Mouse (Mus musculus) gastrocnemius, postnatal 25 days (tissue): ENCODE data around the gene Casz1. TPM values are rescaled to one million over a fixed set of nuclear protein-coding genes. Genes with fewer than 3 reads are reported as not detected.

ENCODE experiments used
- DNase-seq: peaks from one replicate; pipeline ENCODE4 v3.0.0; 2022
- total RNA-seq, 2 experiments: library from RNA; stranded (reverse); gene quantifications; 1 replicate in 1 of 2; 2 replicates in 1 of 2; pipeline ENCODE4 v1.2.3; 2021

Gene Casz1
- total RNA-seq, 2 experiments from 2014 or later: 27.8 to 30.2 TPM

DNA sequence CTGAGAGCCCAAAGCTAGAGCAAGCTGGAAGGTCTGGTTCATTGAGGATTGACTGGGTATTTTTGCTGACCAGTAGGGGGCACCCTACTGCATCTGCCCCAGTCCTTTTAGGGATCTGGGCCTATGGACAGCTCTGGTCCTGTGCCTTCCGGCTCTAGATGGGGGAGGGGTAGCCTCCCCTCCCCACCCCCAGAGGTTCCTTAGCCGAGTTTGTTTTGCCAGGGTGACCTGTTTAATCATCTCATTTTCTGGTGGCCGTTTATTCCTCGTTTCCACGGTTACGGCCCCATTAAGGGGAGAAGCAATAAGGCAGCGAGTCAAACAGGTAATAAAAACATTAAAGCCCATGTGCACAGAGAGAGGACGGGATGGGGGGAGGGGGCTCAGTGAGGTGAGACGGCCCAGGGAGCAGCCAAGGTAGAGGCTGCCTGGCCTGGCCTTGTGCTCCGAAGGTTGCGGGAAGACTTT, 104.0 kb downstream of the Casz1 start:
- DNase-seq: no peak

- DNase-seq: no peak
Observed at GRCm38 (mm10) chr4:148908760-148909510, 104.7 kb downstream of the Casz1 start.

GRCm38 (mm10) chr4:148909566-148909965, 105.3 kb downstream of the Casz1 start:
- DNase-seq: no peak

DNA sequence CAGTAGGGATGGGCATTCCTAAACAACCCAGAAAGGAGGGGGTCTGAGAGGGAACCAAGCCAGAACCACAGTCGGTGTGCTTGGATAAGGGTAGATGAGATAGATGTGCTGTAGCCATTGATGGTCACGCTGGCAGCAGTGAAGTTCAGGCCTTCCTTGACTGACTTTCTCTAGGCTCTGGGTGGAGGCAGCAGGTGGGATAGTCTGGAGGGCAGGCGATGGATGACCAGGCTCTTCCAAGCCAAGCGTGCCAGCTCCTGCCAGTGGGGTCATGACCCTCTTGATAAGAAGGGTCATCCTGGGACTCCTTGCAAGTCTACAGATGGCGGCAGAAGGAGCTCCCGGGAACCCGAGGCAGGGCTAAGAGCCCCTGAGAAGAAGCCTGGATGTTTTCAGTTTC, 107.9 kb downstream of the Casz1 start:
- no peak for DNase-seq

- DNase-seq: no peak
Observed at GRCm38 (mm10) chr4:148912826-148913590, 108.8 kb downstream of the Casz1 start.

- peak; percentile 66 for DNase-seq
Observed at GRCm38 (mm10) chr4:148914863-148915622, 110.8 kb downstream of the Casz1 start.

- no peak for DNase-seq
Observed at GRCm38 (mm10) chr4:148915849-148916248, 111.6 kb downstream of the Casz1 start.

DNA sequence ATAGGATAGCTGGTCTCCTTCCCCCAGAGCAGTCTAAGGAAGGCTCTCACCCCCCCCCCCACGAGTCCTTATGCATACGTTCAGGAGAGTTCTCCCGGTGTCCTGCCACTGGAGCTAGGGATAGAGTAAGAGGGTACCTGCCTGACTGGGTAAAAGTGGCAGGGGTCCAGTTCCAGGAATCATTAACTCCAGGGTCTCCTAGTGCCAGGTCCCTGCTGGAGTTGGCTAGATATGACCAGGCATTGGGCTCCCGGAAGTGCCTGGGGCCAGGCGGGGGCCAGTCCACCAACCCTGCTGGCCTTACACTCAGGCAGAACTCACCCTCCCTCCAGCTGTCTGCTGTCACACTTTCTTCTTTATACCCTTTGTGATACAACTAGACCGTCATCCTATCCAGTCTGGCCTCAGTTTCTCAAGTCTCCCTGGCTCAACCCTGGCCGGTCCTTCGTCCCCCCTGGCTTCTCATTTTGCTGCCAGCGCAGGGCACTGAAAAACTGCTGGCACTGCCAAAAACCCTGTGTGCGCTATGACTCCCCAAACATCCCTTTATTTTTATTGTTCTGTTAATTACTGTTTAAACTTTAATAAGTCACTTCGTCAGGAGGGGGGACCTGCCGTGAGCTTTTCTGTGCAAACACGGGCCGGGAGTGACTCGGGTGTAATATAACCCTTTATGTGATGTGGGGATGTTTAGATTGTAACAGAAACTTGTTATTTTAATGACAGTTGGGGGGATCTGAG, 114.6 kb downstream of the Casz1 start:
- no peak for DNase-seq

GRCm38 (mm10) chr4:148920610-148921009, 116.4 kb downstream of the Casz1 start:
- DNase-seq: no peak

GRCm38 (mm10) chr4:148922221-148922700, 118.0 kb downstream of the Casz1 start:
- no peak for DNase-seq

DNA sequence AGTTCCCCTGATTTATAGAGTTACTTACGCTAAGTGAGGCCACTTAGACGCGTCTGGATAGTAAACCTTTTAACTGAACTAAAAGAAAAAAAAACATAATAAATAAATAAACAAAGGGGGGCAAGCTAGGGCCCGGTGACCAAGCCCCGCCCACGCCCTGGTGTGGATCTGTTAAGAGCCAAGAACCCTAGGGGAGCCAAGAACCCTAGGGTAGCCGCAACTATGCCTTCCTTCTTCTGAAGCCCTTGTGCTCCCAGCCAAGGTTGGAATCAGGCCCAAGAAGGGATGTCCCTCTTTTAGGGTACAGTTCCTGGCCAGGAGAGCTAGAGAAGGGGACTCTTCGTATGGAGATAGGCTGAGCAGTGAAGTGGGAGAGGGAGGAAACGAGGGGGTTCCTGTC, 119.2 kb downstream of the Casz1 start:
- no peak for DNase-seq

GRCm38 (mm10) chr4:148923976-148924375, 119.7 kb downstream of the Casz1 start:
- no peak for DNase-seq

- DNase-seq: no peak
Observed at GRCm38 (mm10) chr4:148925589-148926359, 121.5 kb downstream of the Casz1 start.

DNA sequence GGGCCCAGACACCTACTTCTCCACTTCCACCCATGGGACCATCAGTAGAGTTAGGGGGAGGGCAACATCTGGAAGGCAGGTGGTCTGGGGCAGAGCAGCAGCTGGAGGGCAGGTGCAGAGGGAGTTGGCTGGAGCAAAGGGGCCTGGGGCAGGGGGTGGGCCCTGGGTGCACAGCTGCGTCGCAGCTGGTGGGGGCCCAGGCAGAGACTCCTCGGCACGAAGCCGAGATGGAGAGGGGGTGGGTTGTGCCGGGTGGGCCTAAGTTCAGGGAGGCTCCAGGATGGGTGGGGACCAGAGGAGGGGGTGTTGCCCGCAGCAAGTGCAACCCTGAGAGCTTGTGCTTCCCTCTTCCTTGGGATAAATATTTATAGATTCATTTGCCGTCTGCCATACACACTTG, 122.2 kb downstream of the Casz1 start:
- no peak for DNase-seq

DNA sequence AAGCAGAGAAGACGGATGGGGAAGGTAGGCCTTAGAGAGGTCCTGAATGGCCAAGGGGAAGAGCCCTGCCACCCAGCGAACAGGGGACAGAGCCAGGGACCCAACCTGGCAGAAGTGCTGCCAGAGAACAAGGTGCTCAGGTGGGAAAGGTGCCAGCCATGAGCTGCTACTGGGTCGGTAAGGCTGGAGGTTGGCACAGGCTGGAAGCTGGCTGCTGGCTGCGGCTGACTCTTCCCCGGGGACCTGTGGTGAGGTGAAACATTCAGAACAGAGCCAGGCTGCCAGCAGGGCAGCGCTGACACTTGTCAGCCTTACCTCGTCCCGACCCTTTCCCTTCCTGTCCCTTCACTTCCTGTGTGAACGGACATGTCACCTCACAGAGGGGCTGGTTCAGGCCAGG, 124.1 kb downstream of the Casz1 start:
- no peak for DNase-seq

GRCm38 (mm10) chr4:148928876-148929275, 124.6 kb downstream of the Casz1 start:
- DNase-seq: no peak

DNA sequence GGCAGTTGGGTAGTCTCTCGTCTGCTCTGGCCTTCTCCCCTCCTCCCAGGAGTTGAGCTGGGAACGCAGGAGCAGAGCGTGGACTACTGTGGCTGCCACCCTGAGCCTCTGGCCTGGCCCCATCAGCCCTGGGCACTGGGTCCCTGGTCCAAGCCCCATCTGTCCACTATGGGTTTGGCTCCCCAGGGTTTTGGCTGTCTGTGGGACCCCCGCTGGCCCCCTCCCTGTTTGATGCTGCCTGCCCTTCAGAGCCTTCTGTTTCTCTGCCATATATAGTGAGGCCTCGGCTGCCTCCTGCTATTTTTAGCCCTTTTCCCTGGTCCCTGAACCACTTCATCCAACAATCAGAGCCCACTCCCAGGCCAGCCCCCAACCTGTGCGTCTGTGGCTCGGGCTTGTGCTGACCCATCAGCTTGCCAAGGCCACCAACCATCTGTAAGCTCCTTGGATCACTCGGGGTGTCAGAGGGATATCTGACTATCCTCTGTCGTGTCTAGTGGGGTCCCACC, 126.5 kb downstream of the Casz1 start:
- DNase-seq: no peak

DNA sequence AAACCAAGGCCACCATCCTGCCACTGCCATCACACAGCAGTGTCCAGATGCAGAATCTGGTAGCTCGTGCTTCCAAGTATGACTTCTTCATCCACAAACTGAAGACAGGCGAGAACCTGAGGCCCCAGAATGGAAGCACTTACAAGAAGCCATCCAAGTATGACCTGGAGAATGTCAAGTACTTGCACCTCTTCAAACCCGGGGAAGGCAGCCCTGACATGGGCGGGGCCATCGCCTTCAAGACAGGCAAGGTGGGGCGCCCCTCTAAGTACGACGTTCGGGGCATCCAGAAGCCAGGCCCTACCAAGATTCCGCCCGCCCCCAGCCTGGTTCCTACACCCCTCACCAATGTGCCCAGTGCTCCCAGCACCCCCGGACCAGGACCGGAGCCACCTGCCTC, 128.9 kb downstream of the Casz1 start:
- no peak for DNase-seq

DNA sequence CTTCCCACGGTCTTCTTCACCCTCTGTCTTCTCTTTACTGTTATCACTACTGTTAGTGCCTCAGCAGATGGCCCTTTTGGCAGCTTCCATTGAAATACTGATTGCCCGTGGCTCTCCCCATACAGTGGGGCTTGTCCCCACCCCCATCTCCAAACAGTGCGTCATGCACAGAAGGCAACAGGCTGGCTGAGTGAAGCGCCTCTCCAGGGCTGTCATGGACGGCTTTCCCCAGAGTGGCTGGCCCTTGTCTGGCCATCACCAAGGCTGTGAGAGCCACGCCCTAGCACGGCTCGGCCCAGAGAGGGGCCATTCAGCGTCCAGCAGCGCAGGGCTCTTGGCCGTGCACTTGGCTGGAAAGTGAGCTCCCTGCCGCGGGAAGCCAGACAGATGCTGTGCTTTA, 131.0 kb downstream of the Casz1 start:
- peak; percentile 71 for DNase-seq

DNA sequence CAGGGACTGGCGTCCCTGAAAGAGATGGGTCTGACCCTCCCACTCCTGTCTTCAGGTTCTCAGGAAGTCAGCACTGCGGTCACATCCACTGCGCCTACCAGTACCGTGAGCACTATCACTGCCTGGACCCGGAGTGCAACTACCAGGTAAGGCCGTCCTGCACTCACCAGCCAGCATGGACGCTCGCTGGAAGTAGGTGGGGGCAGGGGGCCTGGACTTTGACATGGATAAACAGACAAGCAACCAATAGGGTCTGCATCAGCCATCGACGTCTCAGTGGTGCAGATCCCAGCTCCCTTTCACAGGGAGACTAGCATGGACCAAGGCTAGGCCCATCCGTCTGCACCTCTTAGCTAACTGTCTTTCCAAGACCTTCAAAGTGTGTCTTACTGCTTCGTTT, 131.9 kb downstream of the Casz1 start:
- DNase-seq: no peak

DNA sequence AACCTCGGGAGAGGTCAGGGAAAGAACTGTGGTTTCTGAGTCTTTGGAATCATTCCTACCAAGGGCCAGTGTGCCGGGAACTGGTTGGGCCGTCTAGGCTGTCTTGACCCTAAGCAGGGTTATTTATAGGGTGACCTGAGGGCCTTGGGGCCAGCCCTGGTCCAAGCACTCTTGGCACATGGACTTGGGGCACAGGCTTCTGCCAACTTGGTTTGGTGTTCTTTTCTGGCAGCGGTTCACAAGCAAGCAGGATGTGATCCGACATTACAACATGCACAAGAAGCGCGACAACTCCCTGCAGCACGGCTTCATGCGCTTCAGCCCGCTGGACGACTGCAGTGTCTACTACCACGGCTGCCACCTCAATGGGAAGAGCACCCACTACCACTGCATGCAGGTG, 132.5 kb downstream of the Casz1 start:
- DNase-seq: peak; percentile 82
